Mouse (Mus musculus): ENCODE measurements around the gene Gpr146.
A peak's percentile ranks its signal among the peaks of the same experiment; 100 is the strongest.

GRCm38 (mm10) chr5:139371631-139372401 lies 5.7 kb upstream of the Gpr146 start:
- no peak; the same call in 1 of the 2 replicates for TF ChIP-seq CTCF (IDR thresholded peaks at IDR 0.05; ENCODE audit: low read depth)
- peak; percentile 64; the same call in 1 of the 2 replicates for TF ChIP-seq EP300 (IDR thresholded peaks at IDR 0.05; ENCODE audit: low read depth)

Data from heart, postnatal 0 days (tissue).